Mouse (Mus musculus) thymus, postnatal 36 days (tissue): ENCODE measurements around the gene Glt8d1.

Source experiments
- DNase-seq, 2 experiments: peaks; one replicate each; pipeline ENCODE4 v3.0.0; 2022; ENCODE audit warnings: mixed read lengths in 2 of 2

The Glt8d1 gene

DNA sequence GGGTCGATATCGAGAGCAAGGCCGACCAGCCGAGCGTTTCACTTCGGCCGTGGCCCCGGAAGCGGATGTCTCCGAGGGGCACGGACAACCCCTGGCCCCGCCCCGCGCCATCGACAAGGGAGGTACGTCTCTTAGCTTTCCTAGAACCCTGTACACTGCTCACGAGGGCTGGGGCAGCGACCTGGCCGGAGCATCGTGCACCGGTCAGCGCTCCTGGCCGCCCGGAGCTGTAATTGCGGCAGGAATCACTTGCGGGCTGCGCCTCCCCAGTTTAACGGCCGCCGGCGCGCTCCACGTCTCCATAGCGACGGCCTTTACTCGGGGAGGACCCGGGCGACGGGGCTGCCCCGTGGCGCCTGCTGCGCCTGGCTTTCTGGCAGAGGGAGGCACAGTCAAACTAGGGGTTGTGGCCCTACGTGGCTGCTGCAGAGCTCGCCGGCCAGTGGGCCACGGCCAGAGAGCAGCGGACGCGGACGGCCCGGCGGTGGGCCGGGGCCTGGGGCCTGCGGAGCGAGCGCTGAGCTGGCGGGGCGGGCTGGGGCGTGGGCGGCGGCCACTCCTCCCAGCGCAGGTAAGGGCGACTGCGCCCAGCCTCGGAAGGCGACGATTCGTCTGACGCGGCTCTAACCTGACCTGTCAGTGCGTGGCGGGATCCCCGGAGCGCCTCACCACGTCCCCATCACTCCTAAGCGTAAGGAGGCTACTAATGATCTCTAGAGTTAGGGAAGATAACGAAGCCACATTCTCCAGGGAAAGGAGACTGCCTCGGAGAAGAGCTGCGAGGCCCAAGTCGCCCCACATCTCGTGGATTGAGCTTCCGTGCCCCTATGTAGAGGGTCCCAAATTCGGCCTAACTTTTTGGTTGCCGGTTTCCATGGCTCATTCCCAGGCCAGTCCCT lies at the start of gene Glt8d1, which contains the start of gene Spcs1:
Glt8d1 (plus strand) TSS at position 94 of the 899 bp plus-strand sequence.
Spcs1 (minus strand) TSS at position 366 of the 899 bp plus-strand sequence.
- DNase-seq = peak; percentile 85 to 88

DNA sequence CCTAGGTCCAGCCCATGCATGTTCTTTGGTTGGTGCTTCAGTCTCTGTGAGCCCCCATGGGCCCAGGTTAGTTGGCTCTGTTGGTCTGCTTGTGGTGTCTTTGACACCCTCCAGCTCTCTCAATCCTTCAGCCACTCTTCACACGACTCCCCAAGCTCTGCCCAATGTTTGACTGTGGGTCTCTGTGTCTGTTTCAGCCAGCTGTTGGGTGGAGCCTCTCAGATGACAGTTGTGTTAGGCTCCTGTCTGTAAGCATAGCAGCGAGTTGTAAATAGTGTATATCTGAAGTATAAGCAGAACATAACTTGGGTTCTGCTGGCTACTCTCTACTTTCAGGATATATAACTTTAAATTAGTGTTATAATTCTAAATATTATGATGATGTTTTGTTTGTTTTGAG lies 42.7 kb upstream of the Glt8d1 start:
- no peak for DNase-seq

DNA sequence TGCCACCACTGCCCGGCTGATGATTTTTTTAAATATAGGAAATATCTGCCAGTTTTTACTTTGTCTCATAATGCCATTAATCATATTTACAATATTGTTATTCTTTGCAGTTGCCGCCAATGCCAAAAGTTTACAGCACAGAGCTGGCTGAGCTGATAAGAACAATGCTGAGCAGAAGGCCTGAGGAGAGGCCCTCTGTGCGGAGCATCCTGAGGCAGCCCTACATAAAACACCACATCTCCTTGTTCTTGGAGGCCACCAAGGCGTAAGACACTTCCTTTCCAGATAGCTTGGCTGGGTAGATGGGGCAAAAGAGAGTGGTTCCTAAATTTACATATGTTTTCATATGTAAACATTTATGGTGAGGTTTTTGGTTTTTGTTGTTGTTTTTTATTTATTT lies 42.2 kb upstream of the Glt8d1 start:
- no peak for DNase-seq

DNA sequence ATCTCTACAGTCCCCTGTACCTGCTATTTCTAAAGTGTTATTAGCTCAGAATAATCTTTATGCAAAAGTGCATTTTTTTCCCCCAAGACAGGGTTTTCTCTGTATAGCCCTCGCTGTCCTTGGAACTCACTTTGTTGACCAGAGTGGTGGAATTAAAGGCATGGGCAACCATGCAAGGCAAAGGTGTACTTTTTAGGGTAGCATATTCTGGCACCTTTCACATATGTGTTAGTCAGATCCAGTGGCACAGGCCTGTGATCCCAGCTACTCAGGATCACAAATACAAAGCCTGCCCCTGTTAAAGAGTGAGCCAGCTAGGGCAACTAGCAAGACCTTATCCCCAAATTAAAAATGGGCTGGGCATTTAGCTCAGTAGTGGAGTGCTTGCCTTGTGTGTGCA lies 40.8 kb upstream of the Glt8d1 start:
- no peak for DNase-seq

DNA sequence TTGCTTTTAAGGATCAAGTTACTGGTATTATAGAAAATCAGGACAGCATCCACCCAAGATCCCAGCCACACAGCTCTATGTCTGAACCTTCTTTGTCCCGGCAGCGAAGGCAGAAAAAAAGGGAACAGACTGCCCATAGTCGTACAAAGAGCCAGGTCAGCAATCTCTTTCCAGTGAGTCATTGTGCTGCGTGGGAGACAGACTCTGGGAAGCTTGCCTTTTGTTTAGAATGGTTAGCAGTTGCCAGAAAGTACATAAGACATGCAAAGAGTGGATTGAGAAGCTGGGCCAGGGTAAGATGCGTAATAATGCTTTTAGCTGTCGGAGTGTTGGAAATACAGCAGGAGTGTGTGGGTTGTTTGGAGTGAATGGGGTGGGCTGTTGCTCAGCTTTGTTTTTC lies 27.0 kb upstream of the Glt8d1 start:
- DNase-seq = no peak

DNA sequence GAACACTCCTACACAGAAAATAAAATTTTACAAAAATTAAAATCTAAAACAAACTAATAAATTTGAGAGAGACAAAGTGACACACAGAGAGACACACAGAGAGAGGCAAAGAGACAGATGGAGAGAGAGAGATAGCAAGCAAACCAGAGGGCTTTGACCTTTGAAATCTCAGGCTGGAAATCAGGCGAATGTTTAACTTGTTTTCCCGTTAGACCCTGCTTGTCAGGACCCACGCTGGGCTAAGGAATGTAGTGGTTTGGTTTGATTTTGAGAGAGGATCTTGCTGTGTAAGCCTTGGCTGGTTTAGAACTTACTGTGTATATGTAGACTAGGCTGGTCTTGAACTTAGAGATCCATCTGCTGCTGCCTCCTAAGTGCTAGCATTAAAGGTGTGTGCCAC lies 25.0 kb upstream of the Glt8d1 start:
- no peak for DNase-seq

DNA sequence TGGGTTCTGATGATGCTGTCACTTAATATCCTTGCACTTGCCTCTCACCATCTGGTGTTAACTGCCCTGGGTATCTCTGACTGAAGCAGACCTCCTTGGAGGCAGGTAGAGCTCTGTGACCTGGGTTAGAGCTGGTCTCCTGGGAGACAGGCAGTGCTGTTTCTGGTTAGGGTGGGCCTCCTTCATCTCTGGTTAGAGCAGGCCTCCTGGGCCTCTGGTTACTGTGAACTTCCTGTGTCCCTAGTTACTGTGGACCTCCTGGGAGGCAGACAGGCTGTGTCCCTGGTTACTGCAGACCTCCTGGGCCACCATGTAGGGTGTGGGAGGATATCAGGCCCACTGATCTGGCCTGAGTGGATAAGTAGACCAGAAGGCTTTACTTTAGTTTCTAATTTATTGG lies 4.8 kb upstream of the Glt8d1 start:
- DNase-seq = no peak

DNA sequence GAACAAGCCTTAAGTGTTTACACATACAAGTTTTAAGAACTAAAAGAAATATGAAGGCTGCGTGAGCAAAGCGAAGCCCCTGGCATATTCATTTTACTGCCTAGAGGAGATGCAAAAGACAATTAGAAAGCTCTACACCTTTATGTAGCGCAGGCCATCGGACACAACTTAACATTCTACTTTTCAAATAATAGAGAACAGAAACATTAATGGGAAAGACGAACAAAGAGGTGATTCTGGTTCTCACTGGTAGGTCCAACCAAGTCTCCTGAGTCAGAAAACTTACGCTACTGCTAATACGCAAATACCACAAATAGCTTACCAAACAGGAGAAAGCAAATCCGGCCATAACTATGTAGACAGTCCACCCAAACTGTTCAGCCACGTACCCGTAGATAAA lies 844 bp upstream of the Glt8d1 start:
- no peak for DNase-seq

DNA sequence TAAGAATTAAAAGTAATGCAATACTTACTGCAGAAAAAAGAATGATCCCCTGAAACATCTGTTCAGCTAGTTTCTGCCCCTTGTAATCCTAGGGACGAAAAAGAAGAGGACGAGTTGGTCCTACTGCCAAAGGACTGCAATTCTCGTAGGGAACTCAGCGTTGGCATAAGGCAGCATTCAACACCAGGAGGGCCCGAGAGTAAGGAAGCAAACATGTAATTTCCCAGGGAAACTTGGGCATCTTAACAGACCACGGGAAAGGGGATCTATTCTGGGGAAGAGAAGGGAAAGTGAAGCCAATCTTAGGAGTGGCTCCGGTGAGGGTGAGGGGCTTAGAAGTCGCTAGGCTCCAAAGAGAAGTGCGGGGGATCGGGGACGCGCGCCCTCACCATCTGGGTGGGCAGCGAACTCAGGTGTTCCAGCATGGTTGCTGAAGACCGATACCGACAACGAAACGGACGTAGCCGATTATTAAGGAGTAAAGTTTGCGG lies 339 bp upstream of the Glt8d1 start:
- DNase-seq = no peak

DNA sequence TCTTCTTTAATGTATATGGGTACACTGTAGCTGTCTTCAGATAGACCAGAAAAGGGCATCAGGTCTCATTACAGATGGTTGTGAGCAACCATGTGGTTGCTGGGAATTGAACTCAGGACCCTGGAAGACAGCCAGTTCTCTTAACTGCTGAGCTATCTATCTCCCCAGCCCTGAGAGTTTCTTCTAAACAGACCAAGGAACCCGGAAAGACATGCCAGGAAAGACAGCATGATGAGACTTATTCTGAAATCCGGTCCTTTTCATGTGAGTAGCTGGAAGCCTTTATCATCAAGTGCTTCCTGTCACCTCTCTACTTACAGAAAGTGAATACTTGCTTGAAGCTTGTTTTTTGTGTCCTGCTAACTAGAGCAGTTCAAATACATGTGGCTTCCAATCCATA lies 3.3 kb downstream of the Glt8d1 start:
- DNase-seq = no peak

DNA sequence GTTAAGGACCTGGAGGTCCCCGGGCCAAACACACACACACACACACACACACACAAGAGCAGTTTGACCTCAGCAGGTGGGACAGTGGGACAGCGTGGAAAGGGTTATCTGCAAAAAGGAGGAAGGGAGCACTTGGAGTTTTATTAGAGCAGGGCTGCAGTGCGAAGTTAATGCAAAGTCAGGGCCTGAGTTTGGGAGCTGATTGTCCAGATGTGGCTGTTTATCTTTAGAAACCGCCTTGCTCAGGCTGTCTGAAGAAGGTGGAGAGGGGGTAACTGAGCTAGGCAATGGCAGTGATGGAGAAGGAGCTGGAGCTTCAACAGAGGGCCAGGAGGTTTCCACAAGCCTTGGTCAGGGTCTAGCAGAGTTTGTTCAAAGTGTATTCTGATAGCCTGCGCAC lies 5.6 kb downstream of the Glt8d1 start:
- no peak for DNase-seq

DNA sequence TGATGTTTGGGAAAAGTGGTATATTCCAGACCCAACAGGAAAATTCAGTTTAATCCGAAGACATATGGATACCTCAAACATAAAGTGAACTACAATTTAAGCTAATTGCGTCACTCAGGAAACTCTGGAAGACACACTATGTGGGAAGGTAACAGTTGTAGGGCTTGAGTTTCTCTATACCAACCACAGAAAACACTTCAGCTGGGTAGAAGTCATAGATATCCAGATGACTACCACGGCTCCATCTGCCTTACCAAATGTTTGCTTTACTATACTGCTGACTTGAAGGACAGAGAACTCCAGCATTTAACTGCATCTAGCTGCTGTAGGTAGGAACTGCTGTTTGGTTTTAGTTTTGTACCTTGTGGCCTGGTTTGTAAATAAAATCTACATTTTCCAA lies 10.4 kb downstream of the Glt8d1 start:
- no peak for DNase-seq

DNA sequence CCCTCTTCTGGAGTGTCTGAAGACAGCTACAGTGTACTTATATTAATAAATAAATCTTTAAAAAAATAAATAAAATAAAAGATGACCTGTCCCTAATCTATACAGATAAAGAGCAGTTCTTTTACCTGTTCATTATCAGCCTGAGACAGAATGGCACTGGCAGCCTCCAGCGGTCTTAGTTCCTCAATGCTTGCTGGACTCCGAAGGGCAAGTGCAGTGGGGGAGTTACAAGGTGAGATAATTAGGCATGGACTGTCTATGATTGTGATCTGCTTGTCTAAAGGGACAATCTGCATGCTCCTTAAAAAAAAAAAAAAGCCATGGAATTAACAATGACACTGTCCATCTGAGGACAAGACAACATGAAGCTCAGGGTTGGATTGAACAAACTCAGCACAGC lies 12.7 kb downstream of the Glt8d1 start:
- DNase-seq = no peak

DNA sequence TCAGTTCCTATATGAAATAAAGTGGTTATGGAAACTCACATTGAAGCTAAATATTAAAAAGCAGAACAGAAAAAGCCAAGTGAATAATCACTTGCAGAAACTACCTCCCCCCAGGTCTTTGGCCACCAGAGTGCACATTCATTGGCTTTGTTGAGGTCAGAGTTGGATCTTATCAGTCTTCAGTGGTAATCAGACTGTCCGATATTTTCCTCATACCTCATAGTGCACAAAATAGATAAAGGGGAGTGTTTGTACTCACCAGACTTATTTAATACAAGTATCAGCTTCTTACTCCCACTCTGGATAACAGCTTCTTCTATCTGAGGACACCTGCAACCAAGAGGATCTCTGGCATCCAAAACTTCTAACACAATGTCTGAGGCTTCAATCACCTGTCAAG lies 14.9 kb downstream of the Glt8d1 start:
- no peak for DNase-seq

DNA sequence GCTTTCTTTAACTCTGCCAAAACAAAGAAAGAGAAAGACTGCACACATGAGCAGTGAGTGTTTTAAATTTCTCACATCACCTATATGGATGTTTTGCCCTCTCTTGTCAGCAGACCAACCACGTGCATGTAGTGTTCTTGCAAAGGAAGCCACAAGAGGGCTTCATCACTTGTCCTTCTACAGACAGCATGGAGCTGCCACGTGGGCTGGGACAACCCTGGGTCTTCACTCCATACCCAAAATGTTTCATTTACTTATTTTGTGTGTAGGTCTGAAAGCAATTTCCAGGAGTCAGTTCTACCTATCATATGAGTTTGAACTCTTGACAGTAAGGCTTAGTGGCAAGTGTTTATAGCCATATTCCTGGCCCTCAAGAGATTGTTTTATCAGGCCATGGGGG lies 16.7 kb downstream of the Glt8d1 start:
- DNase-seq = peak; percentile 5 to 16

DNA sequence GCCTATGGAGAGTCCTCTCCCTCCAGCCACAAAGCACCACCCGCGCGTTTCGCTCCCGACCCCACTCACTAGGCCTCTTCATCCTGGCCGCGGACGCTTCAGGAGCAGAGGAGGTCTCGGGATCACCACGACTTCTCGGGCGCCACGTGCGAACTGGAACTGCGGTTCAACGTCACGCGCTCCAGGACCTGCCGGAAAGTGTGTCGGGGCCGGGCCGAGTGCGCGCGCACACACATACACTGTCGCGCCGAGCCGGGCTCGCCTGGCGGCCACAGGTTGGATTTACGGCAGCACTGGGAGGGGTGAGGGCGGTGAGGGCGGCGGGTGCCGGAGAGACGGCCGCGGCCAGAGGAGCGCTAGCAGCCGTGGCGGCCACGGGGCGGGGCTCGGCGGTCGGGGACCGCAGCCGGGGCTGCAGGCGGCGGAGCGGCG lies 17.7 kb downstream of the Glt8d1 start, which contains the start of the genes Pbrm1 and Gnl3:
Pbrm1 (plus strand) TSS at position 279 of the 432 bp plus-strand sequence.
Gnl3 (minus strand) TSS at position 293 of the 432 bp plus-strand sequence.
- peak; percentile 95 to 97 for DNase-seq

DNA sequence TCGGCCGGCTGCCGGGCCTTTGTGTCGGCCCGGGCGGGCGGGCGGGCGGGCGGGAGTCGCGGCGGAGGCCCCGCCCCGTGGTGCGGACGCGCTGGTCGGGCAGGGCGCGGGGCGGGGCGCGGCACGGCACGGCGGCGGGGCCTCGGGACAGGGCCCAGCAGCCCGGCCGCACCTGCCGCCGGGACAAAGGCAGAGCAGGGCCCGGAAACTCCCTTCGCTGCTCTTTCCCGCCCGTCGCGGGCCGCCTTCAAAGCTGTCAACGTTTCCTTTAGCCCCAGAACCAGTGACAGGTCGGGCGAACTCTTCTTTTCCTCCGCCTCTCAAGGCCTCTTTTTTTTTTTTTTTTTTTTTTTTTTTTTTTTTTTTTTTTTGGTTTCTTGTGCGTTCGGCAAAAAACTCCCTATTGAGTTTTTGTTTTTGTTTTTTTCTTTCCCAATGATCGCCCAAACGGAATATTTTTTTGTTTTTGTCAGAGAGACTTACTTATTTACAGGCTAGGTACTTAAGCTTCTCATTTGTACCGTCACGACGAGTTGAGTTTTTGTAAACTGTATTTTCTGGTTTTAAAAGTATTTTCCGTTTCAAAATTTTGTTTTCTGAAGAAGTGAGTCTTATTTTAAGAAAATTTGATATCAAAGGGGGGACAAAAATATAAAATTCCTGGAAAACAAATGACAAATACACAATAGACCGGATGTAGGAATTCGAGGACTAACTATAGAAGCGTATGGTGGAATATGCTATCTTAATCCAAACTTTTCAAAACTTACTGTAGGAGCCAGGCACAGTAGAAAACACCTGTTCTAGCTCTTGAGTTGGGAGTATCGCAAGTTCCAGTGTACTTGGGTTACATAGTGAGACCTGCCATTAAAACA lies 18.4 kb downstream of the Glt8d1 start:
- peak; percentile 82 to 92 for DNase-seq

DNA sequence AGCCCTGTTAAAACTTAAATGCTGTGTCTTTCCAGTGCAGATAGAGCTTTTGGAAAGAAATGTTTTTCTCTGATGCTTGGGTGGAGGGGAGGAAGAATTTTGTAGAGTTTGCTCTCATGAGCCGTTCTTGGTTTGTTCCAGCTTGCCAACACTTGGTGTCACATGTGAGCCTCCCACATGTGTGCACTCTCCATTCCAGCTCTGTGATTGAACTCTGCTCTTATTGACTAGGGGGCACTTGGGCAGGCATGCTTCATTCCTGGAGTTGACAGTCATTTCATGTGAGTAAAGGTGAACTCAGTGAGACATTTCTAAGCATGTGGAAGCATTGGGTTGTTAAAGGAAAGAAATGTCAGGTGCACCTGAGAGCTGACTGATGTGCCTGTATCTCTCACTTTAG lies 21.4 kb downstream of the Glt8d1 start:
- no peak for DNase-seq

DNA sequence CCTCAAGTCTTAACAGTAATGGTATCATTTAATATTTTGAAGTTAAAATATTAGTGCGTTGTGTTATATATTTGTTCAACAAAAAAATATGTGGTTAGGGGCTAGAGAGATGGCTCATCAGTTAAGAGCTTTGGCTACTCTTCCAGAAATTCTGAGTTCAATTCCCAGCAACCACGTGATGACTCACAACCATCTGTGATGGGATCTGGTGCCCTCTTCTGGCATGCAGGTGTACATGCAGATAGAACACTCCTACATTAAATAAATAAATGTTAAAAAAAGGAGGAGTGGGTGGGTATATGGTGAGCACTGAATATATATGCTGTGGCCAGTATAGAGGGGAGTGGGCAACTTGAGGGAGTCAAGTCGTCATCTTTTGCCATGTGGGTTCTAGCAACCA lies 24.6 kb downstream of the Glt8d1 start:
- DNase-seq = peak; percentile 9 to 13

DNA sequence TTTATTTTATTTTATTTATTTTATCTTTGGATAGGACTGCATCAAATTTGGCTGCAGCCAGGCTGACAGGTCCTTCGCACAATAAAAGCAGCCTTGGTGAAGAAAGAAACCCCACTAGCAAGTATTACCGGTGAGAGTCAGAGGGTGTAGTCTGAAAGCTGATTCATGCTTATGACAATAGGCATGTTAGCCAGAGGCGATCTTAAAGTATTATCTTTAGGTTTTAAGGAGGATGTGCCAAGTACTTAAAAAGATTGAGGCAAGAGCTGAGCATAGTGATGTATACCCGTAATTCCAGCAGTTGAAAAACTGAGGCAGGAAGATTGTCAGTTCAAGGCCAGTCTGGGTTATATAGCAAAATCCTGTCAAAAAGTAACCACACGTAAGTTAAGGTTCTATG lies 44.1 kb downstream of the Glt8d1 start:
- DNase-seq = no peak

DNA sequence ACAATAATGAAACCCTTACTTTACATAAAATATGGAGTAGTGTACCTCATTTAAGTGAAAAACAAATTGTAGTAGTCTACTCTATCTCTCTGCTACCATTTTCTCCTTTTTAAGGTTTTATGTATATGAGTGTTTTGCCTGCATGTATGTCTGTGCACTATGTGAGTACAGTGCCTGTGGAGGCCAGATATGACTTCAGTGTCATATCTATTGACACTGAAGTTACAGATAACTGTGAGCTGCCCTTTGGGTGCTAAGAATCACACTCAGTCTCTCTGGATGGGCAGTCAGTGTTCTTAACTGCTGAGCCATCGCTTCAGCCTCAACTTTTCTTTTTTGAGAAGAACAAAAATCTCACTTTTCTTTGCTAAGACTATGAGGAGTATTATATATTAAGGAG lies 44.6 kb downstream of the Glt8d1 start:
- no peak for DNase-seq
